ENCODE assay signal across 8 mouse cellular contexts in the genomic region with DNA sequence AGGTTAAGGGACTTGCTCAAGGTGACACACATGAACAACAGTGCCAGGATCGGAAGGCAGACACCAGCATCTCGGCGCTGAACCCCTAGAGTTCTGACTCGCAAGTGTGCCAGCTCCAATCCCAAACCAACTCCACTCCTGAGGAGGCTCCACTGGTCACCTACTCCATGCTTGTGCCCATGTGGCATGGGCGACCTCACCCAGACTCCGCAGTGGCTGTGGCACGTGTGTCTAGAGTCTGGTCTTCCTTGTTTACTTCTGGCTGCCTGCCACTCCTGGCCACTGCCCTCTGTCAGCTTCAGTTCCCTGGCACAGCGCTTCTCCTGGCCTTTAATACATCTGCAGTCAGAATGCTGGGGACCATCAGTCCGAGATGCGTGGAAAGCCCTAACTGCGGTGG. TPM values are rescaled to one million over a fixed set of nuclear protein-coding genes. Genes with fewer than 3 reads are reported as not detected.
DNase-seq lines count a peak whose midpoint lies in the region; ATAC-seq lines count a peak whose summit lies in the region.

No protein-coding gene starts in this region.

- no peaks in the 10 kb centered on the region; the same call in 1 of the 2 replicates for H3K9me3 ChIP-seq in forebrain, embryonic 11.5 days (ENCODE audit: control insufficient read depth, low read length)
- 0 out of 2 replicates have a peak, but pooled peaks cover 2% of the 10 kb centered on the region for H3K9me3 ChIP-seq in hindbrain, embryonic 12.5 days (replicated peaks)
- peaks cover 5% of the 10 kb centered on the region; the same call in 1 of the 2 replicates for H3K9me3 ChIP-seq in limb, embryonic 13.5 days
- no peaks in the 10 kb centered on the region for H3K9me3 ChIP-seq in midbrain, embryonic 15.5 days

- peak overlapping the region; percentile 98 for H3K4me2 ChIP-seq in forebrain, embryonic 11.5 days (ENCODE audit: low read depth, low read length, severe bottlenecking)
- H3K4me2 ChIP-seq in hindbrain, embryonic 12.5 days (replicated peaks): peak overlapping the region; percentile 94
- peak overlapping the region; percentile 99 for H3K4me2 ChIP-seq in limb, embryonic 13.5 days (replicated peaks)
- H3K4me2 ChIP-seq in midbrain, embryonic 15.5 days: peak overlapping the region; percentile 87

- H3K27ac ChIP-seq in forebrain, embryonic 11.5 days (ENCODE audit: low read depth, low read length): no peak overlapping the region
- H3K27ac ChIP-seq in hindbrain, embryonic 12.5 days: peak overlapping the region; percentile 89
- H3K27ac ChIP-seq in limb, embryonic 13.5 days: 0 out of 2 replicates have a peak overlapping the region, but pooled peaks have one; percentile 28
- peak overlapping the region; percentile 93 for H3K27ac ChIP-seq in midbrain, embryonic 15.5 days

- WGBS in forebrain, embryonic 11.5 days: 24% methylated on average over 11 of the region's 11 CpGs
- 23% methylated on average over 11 of the region's 11 CpGs for WGBS in hindbrain, embryonic 12.5 days
- WGBS in limb, embryonic 13.5 days: 31% methylated on average over 11 of the region's 11 CpGs
- 16% methylated on average over 11 of the region's 11 CpGs for WGBS in midbrain, embryonic 15.5 days

- H3K36me3 ChIP-seq in forebrain, embryonic 11.5 days (ENCODE audit: control insufficient read depth, insufficient read depth, low read length): no peaks in the 10 kb centered on the region
- no peaks in the 10 kb centered on the region for H3K36me3 ChIP-seq in hindbrain, embryonic 12.5 days
- no peaks in the 10 kb centered on the region for H3K36me3 ChIP-seq in limb, embryonic 13.5 days
- H3K36me3 ChIP-seq in midbrain, embryonic 15.5 days (replicated peaks): no peaks in the 10 kb centered on the region

- intact Hi-C loops in heart, postnatal 25 days (cut with DNase I): loop anchor here (5.0 kb wide), 3 partner anchors 42 to 93 kb away; a partner anchor contains a TSS

- peak overlapping the region; percentile 44; the same call in 1 of the 2 replicates for H3K9ac ChIP-seq in forebrain, embryonic 11.5 days (ENCODE audit: low read length)
- H3K9ac ChIP-seq in hindbrain, embryonic 12.5 days: peak overlapping the region; percentile 81; the same call in 1 of the 2 replicates
- peak overlapping the region; percentile 53; the same call in 1 of the 2 replicates for H3K9ac ChIP-seq in limb, embryonic 13.5 days
- peak overlapping the region; percentile 91 for H3K9ac ChIP-seq in midbrain, embryonic 15.5 days

- peak overlapping the region; percentile 67 for H3K4me3 ChIP-seq in forebrain, embryonic 11.5 days (ENCODE audit: low read depth, low read length)
- peak overlapping the region; percentile 71 for H3K4me3 ChIP-seq in hindbrain, embryonic 12.5 days
- peak overlapping the region; percentile 73 for H3K4me3 ChIP-seq in limb, embryonic 13.5 days
- peak overlapping the region; percentile 93 for H3K4me3 ChIP-seq in midbrain, embryonic 15.5 days

- peaks cover 14% of the 10 kb centered on the region for H3K4me1 ChIP-seq in forebrain, embryonic 11.5 days (replicated peaks; ENCODE audit: control insufficient read depth, insufficient read depth, low read length)
- peaks cover 33% of the 10 kb centered on the region for H3K4me1 ChIP-seq in hindbrain, embryonic 12.5 days
- H3K4me1 ChIP-seq in limb, embryonic 13.5 days: peaks cover 27% of the 10 kb centered on the region
- H3K4me1 ChIP-seq in midbrain, embryonic 15.5 days: peaks cover 33% of the 10 kb centered on the region

- 0 out of 2 replicates have a peak, but pooled peaks have one; percentile 11 for ATAC-seq in forebrain, embryonic 11.5 days (replicated peaks; ENCODE audit: low FRiP score)
- peak; percentile 24 for ATAC-seq in hindbrain, embryonic 12.5 days (ENCODE audit: low FRiP score)
- peak; percentile 6; the same call in 1 of the 2 replicates for ATAC-seq in limb, embryonic 13.5 days (ENCODE audit: low FRiP score, low read depth)
- peak; percentile 31 for ATAC-seq in midbrain, embryonic 15.5 days (replicated peaks)
- no peak for ATAC-seq in erythroid progenitor cell, adult 5-6 weeks (replicated peaks; ENCODE audit: low FRiP score, poor library complexity, severe bottlenecking)

- H3K27me3 ChIP-seq in forebrain, embryonic 11.5 days (ENCODE audit: control insufficient read depth, insufficient read depth, low read length): peaks cover 30% of the 10 kb centered on the region
- peaks cover 48% of the 10 kb centered on the region for H3K27me3 ChIP-seq in hindbrain, embryonic 12.5 days
- H3K27me3 ChIP-seq in limb, embryonic 13.5 days: peaks cover 46% of the 10 kb centered on the region
- H3K27me3 ChIP-seq in midbrain, embryonic 15.5 days (replicated peaks): peaks cover 7% of the 10 kb centered on the region; the same call in 1 of the 2 replicates

- DNase-seq in heart, adult 18-20 months: peak; percentile 64 to 68
- DNase-seq in heart, postnatal 25 days (ENCODE audit: low spot score): no peak
- DNase-seq in adrenal gland, postnatal 25 days: peak; percentile 27
- peak; percentile 60 for DNase-seq in forebrain, embryonic 11.5 days (ENCODE audit: low spot score)

RNA-seq across cellular contexts. Expression of a gene that starts 0.7 kb away (rescaled TPM):
- 10 to 100 TPM; 32.3 to 34.3 TPM for total RNA-seq in heart, adult 18-20 months (2021)
- 10 to 100 TPM; 35.3 to 36.0 TPM for total RNA-seq in heart, postnatal 25 days (2021)
- 9.0 and 9.9 TPM in 2 replicates for total RNA-seq in adrenal gland, postnatal 25 days (2021)
- polyA plus RNA-seq in forebrain, embryonic 11.5 days (2014; fragmentation: Nextera tagmentation; extraction: Ambion mirVana): 0.39 and 0.45 TPM in 2 replicates
- polyA plus RNA-seq in hindbrain, embryonic 12.5 days (2016; fragmentation: Nextera tagmentation; extraction: Ambion mirVana): 1.2 and 1.6 TPM in 2 replicates
- polyA plus RNA-seq in limb, embryonic 13.5 days (2015; fragmentation: Nextera tagmentation; extraction: Ambion mirVana): 0.67 and 1.1 TPM in 2 replicates
- 2.4 and 2.9 TPM in 2 replicates for polyA plus RNA-seq in midbrain, embryonic 15.5 days (2015; fragmentation: Nextera tagmentation; extraction: Ambion mirVana)
- total RNA-seq in erythroid progenitor cell, adult 5-6 weeks (2015; ENCODE audit: low replicate concordance): 1.1 and 3.4 TPM in 2 replicates
- 1.4 and 3.2 TPM in 2 replicates for total RNA-seq in erythroid progenitor cell, adult 5-6 weeks (2017; ENCODE audit: low replicate concordance)
